Mouse (Mus musculus) megakaryocyte, embryonic 14.5 days (primary cell): ENCODE results near the gene Prr3.

Experiments
- FLI1 ChIP-seq: IDR thresholded peaks from 2 replicates; pipeline ENCODE4 v1.6.1; 2012; ENCODE audit warnings: low read length, inconsistent platforms, mixed read lengths
- GATA1 ChIP-seq: IDR thresholded peaks from 3 replicates; pipeline ENCODE4 v1.6.1; 2012; ENCODE audit warnings: mixed read lengths, low read length, inconsistent platforms, borderline replicate concordance

GRCm38 (mm10) chr17:36028879-36029619, 49.0 kb upstream of the Prr3 start:
- no peak for TF ChIP-seq GATA1
- no peak for TF ChIP-seq FLI1
